Mouse (Mus musculus): ENCODE results near the gene Lrpprc.

DNA sequence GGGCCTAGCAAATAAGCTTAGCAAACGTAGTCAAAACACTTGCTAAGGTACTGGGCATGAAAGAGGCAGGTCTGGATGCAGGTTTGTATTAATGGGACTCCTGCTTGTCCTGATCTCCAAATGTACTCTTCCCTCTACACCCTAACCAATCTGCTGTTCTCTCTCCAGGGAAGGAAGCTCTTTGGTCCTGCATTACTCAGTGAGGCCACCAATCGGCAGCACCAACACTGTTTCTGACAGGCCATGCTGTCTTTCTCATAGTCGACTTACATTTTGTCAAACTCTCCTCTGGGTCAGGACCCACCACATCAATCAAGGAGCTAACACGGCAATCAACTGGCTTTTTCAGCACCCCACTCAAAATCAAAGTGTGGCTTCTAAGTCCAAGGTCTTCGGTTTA is 5.4 kb downstream of the Lrpprc start:
- TF ChIP-seq CTCF (IDR thresholded peaks at IDR 0.05) (peak; percentile 29), EP300 (IDR thresholded peaks at IDR 0.05) (no peak)
